Mouse (Mus musculus) cerebellum, postnatal 10 days (tissue): ENCODE measurements around the gene Gm13305.
"Not testable (repeated sequence)": the region's sequence is repeated elsewhere in the genome, so short reads cannot be mapped to it uniquely, and the experiment has no call there.

ENCODE experiments used
- DNase-seq, 2 experiments: peaks; one replicate each; pipeline ENCODE4 v3.0.0; 2021; ENCODE audit warnings: mixed read lengths in 2 of 2

Gm13305 gene

DNA sequence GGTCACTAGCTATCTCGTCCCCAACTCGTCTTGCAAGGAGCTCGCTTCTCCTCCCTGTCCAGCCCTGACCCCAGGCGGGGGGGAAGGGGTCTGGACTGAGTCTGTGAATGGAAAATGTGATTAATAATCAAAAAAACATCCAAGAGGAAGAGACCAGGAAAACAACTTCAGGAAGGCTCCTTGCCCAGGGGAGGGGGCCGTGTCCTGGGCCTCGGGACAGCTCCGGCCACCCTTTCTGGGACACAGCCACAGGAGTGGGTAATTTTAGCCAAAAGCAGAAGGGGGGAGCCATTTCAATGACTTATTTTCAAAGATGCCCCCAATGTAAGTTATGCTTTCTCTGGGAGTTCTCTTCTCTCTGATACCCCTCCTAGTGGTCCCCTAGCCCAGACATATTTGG is at the start of gene Gm13305:
Gm13305 (minus strand) TSS at position 101 of the 400 bp plus-strand sequence.
- DNase-seq = not testable (repeated sequence)

DNA sequence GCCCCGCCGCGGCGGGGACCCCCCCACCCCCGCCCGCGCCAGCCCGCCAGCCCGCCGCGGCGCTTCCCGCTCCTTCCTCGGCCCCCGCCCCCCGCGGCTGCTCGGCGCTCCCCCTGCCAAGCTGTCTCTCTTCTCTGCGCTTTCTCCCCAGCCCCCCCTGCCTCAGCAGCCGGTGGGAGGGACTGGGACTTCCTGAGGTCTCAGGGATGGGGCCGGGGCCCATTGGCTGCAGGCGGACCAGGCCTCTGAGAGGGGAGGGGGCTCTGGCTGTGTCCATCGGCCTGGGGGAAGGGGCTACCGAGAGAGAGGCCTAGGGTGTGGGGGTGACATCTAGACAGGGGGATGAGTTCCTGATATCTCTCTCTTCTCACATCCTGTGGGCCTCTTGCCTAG is 16.6 kb upstream of the Gm13305 start:
- not testable (repeated sequence) for DNase-seq

GRCm38 (mm10) chr4:42184324-42184979 is 16.0 kb upstream of the Gm13305 start:
- not testable (repeated sequence) for DNase-seq

DNA sequence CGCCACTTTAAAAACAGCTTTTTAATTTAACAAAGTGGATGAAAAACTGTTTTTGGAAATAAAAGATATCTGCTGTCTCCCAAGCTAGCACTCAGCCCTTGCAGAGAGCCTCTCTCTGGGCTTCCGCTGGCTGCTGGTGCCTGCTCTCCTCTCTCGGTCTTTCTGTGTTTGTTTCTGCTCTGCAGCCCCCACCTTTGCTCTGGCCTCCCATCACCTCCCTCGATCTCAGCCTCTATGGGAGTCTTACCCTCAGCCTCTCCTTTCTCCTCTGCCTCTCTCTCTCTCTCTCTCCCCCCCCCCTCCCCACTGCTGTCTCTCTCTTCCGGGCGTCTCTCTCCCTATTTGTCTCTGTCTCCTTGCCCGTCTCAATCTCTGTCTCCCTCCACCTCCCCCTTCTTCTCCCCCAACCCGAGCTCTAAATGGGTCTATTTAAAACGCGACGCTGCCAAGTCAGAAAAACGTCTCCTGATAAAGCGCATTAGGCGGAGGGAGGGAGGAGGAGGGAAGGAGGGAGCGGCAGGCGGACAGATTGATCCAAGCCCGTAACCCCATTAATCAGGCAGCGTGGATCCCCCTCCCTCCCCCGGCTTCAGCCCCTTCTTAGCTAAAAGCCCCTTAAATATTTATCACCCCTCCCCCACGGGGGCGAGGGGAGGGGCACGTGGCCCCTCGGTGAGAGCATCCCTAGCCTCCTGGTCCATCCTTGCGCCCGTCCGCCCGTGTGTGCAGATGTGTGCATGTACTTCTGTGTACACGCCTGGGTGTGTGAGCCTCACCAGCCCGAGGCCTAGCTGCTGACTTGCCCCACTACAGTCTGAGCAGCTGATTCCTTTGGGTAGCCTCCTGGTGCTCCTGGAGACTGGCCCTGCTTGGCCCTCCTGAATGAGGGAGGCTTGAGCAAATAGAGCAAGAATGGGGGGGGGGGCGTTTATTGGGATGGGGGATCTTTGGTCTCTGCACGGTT is 15.1 kb upstream of the Gm13305 start:
- not testable (repeated sequence) for DNase-seq

GRCm38 (mm10) chr4:42178243-42178642 is 9.8 kb upstream of the Gm13305 start:
- not testable (repeated sequence) for DNase-seq

GRCm38 (mm10) chr4:42153136-42153535 is 15.3 kb downstream of the Gm13305 start, which contains the start of gene Gm13306:
Gene Gm13306 (plus strand): TSS chr4:42153436.
- DNase-seq = not testable (repeated sequence)

GRCm38 (mm10) chr4:42114517-42114916 is 53.9 kb downstream of the Gm13305 start, which contains the start of gene Gm13304:
Gene Gm13304 (plus strand): TSS chr4:42114817.
- not testable (repeated sequence) for DNase-seq
